Mouse (Mus musculus) forebrain, embryonic 16.5 days (tissue): ENCODE data around the gene Cacna2d4. TPM values are rescaled to one million over a fixed set of nuclear protein-coding genes. Genes with fewer than 3 reads are reported as not detected.
A peak's percentile ranks its signal among the peaks of the same experiment; 100 is the strongest.

Experiments used
- ATAC-seq: fragments of 200-750 bp; cut with Nextera tagmentation; 2 replicates; pipeline ENCODE4 v1.8.0; 2017; ENCODE audit warnings: mild to moderate bottlenecking, moderate library complexity
- H3K27ac ChIP-seq: fragments of 300-500 bp; sonication (generic); 2 replicates; pipeline ENCODE4 v1.5.1; 2014; ENCODE audit warnings: low read length, control low read depth
- H3K27me3 ChIP-seq: fragments of 300-500 bp; sonication (generic); replicated peaks from 2 replicates; pipeline ENCODE4 v1.6.1; 2014; ENCODE audit warnings: low read length; ENCODE audit not compliant: control insufficient read depth, insufficient read depth
- H3K36me3 ChIP-seq: fragments of 300-500 bp; sonication (generic); 2 replicates; pipeline ENCODE4 v1.6.1; 2014; ENCODE audit not compliant: control insufficient read depth, insufficient read depth
- H3K4me1 ChIP-seq: fragments of 300-500 bp; sonication (generic); replicated peaks from 2 replicates; pipeline ENCODE4 v1.6.1; 2014; ENCODE audit warnings: low read length; ENCODE audit not compliant: control insufficient read depth, insufficient read depth
- H3K4me2 ChIP-seq: fragments of 300-500 bp; sonication (generic); 2 replicates; pipeline ENCODE4 v1.6.1; 2014; ENCODE audit warnings: mild to moderate bottlenecking, low read length, control low read depth
- H3K4me3 ChIP-seq: fragments of 300-500 bp; sonication (generic); replicated peaks from 2 replicates; pipeline ENCODE4 v1.5.1; 2014; ENCODE audit warnings: mild to moderate bottlenecking, low read length, control low read depth
- H3K9ac ChIP-seq: fragments of 300-500 bp; sonication (generic); replicated peaks from 2 replicates; pipeline ENCODE4 v1.6.1; 2014; ENCODE audit warnings: low read depth, low read length, control low read depth
- H3K9me3 ChIP-seq: fragments of 300-500 bp; sonication (generic); 2 replicates; pipeline ENCODE4 v1.6.1; 2016; ENCODE audit warnings: low read length; ENCODE audit not compliant: control insufficient read depth
- WGBS: fragments of 180-500 bp; shearing (Covaris S2); extraction: QIAGEN DNeasy Blood & Tissue Kit; methylation state at CpG from one replicate; pipeline ENCODE4 v1.1.7; 2014; 5-methylcytosine and 5-hydroxymethylcytosine counted together
- polyA plus RNA-seq: library from polyadenylated mRNA; unstranded; fragments of >200 nt; fragmentation: Nextera tagmentation; extraction: Ambion mirVana; gene quantifications from 2 replicates; pipeline ENCODE4 v1.2.1, GENCODE M21; 2015

Cacna2d4 gene
- polyA plus RNA-seq, 1 experiment from 2014 or later: 0.75 TPM

DNA sequence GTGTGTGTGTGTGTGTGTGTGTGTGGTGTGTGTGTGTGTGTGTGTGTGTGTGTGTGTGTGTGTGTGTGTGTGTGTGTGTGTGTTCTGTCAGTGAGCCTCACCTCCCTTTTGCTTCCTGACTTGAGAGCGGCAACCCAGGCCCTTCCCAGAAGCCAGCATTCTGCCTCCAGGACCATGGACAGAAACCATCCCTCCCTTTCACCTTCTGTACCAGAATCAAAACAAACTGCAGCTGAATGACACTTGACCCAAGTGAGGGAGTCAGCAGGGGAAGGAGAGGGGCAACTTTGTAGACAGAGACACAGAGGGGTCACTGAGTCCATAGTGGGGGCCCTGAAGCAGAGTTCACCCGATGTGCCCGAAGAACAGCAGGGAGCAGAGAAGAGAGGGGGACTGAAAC, 3.3 kb upstream of the Cacna2d4 start:
- ATAC-seq: no peak
- 49% methylated on average over 3 of the region's 3 CpGs for WGBS
- no peaks in the 10 kb centered on the region for H3K27me3 ChIP-seq

DNA sequence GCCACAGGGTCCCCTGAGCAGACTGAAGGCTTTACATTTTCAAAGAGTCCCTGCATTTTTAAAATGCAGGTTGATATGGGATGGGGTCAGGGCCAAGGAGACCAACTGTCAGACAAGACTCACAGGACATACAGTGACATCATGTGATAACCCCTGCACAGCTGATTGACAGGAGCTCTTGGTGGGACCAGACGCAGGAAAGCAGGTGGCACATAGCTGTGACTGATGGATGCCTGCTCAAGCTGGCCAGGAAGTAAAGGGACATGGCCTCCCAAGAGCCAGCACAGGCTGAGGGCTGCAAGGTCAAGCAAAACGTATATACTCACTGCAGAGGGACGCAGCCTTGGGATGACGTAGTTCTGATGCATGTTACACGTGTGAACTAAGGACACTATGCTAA, 885 bp upstream of the Cacna2d4 start:
- H3K9me3 ChIP-seq: no peaks in the 10 kb centered on the region
- H3K36me3 ChIP-seq: no peaks in the 10 kb centered on the region
- H3K4me2 ChIP-seq: no peak overlapping the region
- no peaks in the 10 kb centered on the region for H3K27me3 ChIP-seq
- peaks cover 15% of the 10 kb centered on the region for H3K4me1 ChIP-seq
- no peak overlapping the region for H3K4me3 ChIP-seq
- ATAC-seq: no peak
- 73% methylated on average over 5 of the region's 5 CpGs for WGBS
- no peak overlapping the region for H3K27ac ChIP-seq
- H3K9ac ChIP-seq: no peak overlapping the region

More for the DNA sequence above, 3.3 kb upstream of the Cacna2d4 start:
- Histone ChIP-seq H3K36me3 (no peaks in the 10 kb centered on the region), H3K9me3 (no peaks in the 10 kb centered on the region), H3K27ac (no peak overlapping the region), H3K4me3 (no peak overlapping the region), H3K4me2 (no peak overlapping the region), H3K9ac (no peak overlapping the region), H3K4me1 (peaks cover 15% of the 10 kb centered on the region)

DNA sequence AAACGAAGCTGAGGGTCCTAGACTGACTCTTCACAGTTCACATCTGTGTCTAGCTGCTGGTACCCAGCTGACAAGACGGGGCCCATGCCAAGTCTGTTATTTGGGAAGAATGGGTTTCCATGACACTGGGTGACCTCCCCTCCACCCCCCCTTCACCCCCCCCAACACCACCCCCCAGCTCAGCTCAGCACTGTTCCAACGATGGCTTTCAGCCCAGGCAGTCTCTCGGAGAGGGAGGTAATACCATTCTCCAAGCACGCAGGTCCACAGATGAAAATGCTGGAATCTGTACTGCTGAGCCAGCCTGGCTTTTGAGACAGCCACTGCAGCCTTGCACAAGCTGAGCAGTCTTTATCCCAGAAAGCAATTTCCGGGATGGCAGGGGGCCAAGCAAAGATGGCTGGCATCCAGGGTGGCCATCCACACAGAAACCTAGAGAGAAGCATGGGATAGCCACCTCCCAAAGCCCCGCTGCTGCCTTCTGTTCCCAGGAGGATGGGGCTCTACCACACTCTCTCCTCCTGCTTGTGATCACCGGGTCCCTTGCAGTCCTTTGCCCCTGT, 1.2 kb downstream of the Cacna2d4 start:
- Histone ChIP-seq H3K9ac (no peak overlapping the region), H3K27ac (peak overlapping the region; percentile 56; the same call in 1 of the 2 replicates), H3K27me3 (no peaks in the 10 kb centered on the region), H3K4me2 (0 out of 2 replicates have a peak overlapping the region, but pooled peaks have one; percentile 3), H3K4me1 (peaks cover 15% of the 10 kb centered on the region), H3K4me3 (no peak overlapping the region), H3K36me3 (no peaks in the 10 kb centered on the region), H3K9me3 (no peaks in the 10 kb centered on the region)
- peak; percentile 92 for ATAC-seq
- 20% methylated on average over 8 of the region's 8 CpGs for WGBS

DNA sequence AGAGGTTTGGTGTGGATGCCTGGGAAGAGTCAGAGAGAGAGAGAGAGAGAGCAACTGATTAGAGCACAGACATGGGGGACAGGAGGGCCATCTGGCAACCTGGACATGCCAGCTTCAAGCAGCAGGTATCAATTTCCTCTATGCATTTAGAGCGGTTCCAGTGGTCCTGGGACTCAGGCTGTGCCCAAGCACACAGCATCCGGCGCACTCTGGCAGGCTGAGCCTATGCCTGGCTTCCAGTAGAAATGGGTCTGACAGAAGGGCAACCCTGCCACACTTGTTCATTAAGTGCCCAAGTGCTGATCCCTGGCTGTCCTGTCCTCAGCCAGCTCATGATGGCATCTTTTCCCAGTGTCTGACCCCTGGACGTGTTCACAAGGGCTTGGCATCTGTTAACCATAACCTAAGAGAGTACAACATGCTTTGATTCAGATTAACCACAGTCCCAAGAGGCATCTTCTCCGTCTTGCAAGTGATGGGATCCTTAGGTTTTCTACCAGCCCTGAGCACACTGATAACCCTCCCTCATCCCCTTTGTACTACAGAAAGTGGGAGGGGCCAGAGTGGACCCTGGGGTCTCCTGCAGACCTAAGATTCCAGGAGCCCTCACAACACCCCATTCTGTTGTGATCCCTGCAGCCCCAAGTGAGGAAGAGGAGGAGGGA, 3.1 kb downstream of the Cacna2d4 start:
- Histone ChIP-seq H3K27me3 (no peaks in the 10 kb centered on the region), H3K4me1 (peaks cover 15% of the 10 kb centered on the region), H3K9ac (no peak overlapping the region), H3K4me3 (no peak overlapping the region), H3K9me3 (no peaks in the 10 kb centered on the region), H3K27ac (no peak overlapping the region), H3K36me3 (no peaks in the 10 kb centered on the region), H3K4me2 (no peak overlapping the region)
- 90% methylated on average over 5 of the region's 5 CpGs for WGBS
- no peak for ATAC-seq

DNA sequence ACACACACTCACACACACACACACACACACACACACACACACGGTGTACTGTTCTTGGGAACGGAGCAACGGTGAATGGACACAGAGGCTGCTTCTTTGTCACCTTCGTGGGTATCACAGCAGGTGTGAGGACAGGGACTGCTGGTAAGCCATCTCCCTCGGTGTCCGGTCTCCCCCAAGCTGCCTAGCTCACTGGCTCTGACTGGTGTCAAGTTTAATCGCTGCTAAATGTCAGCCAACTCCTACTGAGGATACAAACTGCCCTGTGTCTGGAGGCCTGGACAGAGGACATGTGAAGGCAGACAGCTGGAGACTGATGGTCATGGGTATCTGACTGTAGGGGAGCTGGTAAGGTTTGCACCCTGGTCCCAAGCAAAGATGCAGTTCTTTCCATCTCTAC, 3.9 kb downstream of the Cacna2d4 start:
- WGBS: 86% methylated on average over 7 of the region's 7 CpGs
- no peaks in the 10 kb centered on the region for H3K36me3 ChIP-seq
- no peak overlapping the region for H3K4me2 ChIP-seq
- ATAC-seq: no peak
- no peak overlapping the region for H3K4me3 ChIP-seq
- H3K4me1 ChIP-seq: peaks cover 15% of the 10 kb centered on the region
- no peak overlapping the region for H3K27ac ChIP-seq
- H3K9me3 ChIP-seq: no peaks in the 10 kb centered on the region
- no peak overlapping the region for H3K9ac ChIP-seq
- H3K27me3 ChIP-seq: no peaks in the 10 kb centered on the region

GRCm38 (mm10) chr6:119240871-119241705, 4.8 kb downstream of the Cacna2d4 start:
- no peak overlapping the region for H3K4me2 ChIP-seq
- H3K9ac ChIP-seq: no peak overlapping the region
- no peaks in the 10 kb centered on the region for H3K27me3 ChIP-seq
- H3K27ac ChIP-seq: no peak overlapping the region
- H3K9me3 ChIP-seq: peaks cover 2% of the 10 kb centered on the region; the same call in 1 of the 2 replicates
- ATAC-seq: no peak
- H3K36me3 ChIP-seq: no peaks in the 10 kb centered on the region
- H3K4me1 ChIP-seq: peaks cover 15% of the 10 kb centered on the region
- 72% methylated on average over 21 of the region's 21 CpGs for WGBS
- no peak overlapping the region for H3K4me3 ChIP-seq

- Histone ChIP-seq H3K36me3 (no peaks in the 10 kb centered on the region), H3K27me3 (no peaks in the 10 kb centered on the region), H3K4me2 (no peak overlapping the region), H3K9ac (no peak overlapping the region), H3K4me1 (no peaks in the 10 kb centered on the region), H3K9me3 (peaks cover 4% of the 10 kb centered on the region; the same call in 1 of the 2 replicates), H3K27ac (no peak overlapping the region), H3K4me3 (no peak overlapping the region)
- no peak for ATAC-seq
- WGBS: 61% methylated on average over 2 of the region's 2 CpGs
Observed at GRCm38 (mm10) chr6:119246082-119246481, 9.8 kb downstream of the Cacna2d4 start.

GRCm38 (mm10) chr6:119248578-119248977, 12.3 kb downstream of the Cacna2d4 start:
- no peaks in the 10 kb centered on the region for H3K36me3 ChIP-seq
- H3K9ac ChIP-seq: no peak overlapping the region
- no peak for ATAC-seq
- H3K4me3 ChIP-seq: no peak overlapping the region
- WGBS: 78% methylated on average over 3 of the region's 3 CpGs
- no peaks in the 10 kb centered on the region for H3K4me1 ChIP-seq
- no peak overlapping the region for H3K27ac ChIP-seq
- no peak overlapping the region for H3K4me2 ChIP-seq
- H3K9me3 ChIP-seq: peaks cover 4% of the 10 kb centered on the region; the same call in 1 of the 2 replicates
- no peaks in the 10 kb centered on the region for H3K27me3 ChIP-seq

DNA sequence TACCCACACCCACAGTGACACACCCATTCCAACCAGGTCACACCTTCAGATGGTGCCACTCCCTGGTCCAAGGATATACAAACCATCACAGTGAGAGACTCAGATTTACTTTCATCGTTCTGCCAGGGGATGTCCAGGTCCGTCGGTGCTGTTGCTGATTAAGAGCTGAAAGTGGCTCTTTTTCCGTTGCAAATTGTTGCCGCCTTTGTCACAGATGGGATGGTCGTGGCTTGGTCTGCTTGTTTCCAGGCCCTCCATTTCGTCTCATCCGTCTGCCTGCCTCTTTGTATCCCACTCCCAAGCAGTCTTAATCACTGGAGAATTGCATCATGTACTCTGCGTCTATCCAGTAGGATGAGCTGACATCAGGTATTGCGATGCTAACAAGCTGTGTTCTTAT, 13.4 kb downstream of the Cacna2d4 start:
- ATAC-seq: no peak
- no peaks in the 10 kb centered on the region for H3K27me3 ChIP-seq
- H3K27ac ChIP-seq: no peak overlapping the region
- no peak overlapping the region for H3K4me3 ChIP-seq
- no peaks in the 10 kb centered on the region for H3K4me1 ChIP-seq
- no peaks in the 10 kb centered on the region for H3K36me3 ChIP-seq
- WGBS: 90% methylated on average over 10 of the region's 10 CpGs
- peaks cover 4% of the 10 kb centered on the region; the same call in 1 of the 2 replicates for H3K9me3 ChIP-seq
- no peak overlapping the region for H3K9ac ChIP-seq
- no peak overlapping the region for H3K4me2 ChIP-seq
